Mouse (Mus musculus) neural tube, embryonic 11.5 days (tissue): ENCODE data around the gene Hrct1. TPM values are rescaled to one million over a fixed set of nuclear protein-coding genes. Genes with fewer than 3 reads are reported as not detected.

Experiments used
- ATAC-seq: fragments of 200-750 bp; cut with Nextera tagmentation; 2 replicates; pipeline ENCODE4 v1.8.0; 2017; ENCODE audit warnings: moderate number of reproducible peaks, mild to moderate bottlenecking, moderate TSS enrichment, moderate library complexity; ENCODE audit not compliant: insufficient read depth, low FRiP score, low TSS enrichment
- DNase-seq: peaks from one replicate; pipeline ENCODE4 v3.0.0-alpha.2; 2015; ENCODE audit warnings: low spot score
- H3K27ac ChIP-seq: fragments of 300-500 bp; sonication (generic); 2 replicates; pipeline ENCODE4 v1.5.1; 2014; ENCODE audit warnings: low read depth, mild to moderate bottlenecking, low read length
- H3K27me3 ChIP-seq: fragments of 300-500 bp; sonication (generic); 2 replicates; pipeline ENCODE4 v1.6.1; 2014; ENCODE audit warnings: mild to moderate bottlenecking, low read length, mixed read lengths; ENCODE audit not compliant: control insufficient read depth, insufficient read depth
- H3K36me3 ChIP-seq: fragments of 300-500 bp; sonication (generic); 2 replicates; pipeline ENCODE4 v1.6.1; 2014; ENCODE audit warnings: mild to moderate bottlenecking, low read length, moderate library complexity, mixed read lengths; ENCODE audit not compliant: control insufficient read depth, insufficient read depth
- H3K4me1 ChIP-seq: fragments of 300-500 bp; sonication (generic); 2 replicates; pipeline ENCODE4 v1.6.1; 2014; ENCODE audit warnings: low read length, mixed read lengths; ENCODE audit not compliant: control insufficient read depth, insufficient read depth
- H3K4me2 ChIP-seq: fragments of 300-500 bp; sonication (generic); 2 replicates; pipeline ENCODE4 v1.6.1; 2014; ENCODE audit warnings: low read depth, mild to moderate bottlenecking, moderate library complexity
- H3K4me3 ChIP-seq: fragments of 300-500 bp; sonication (generic); 2 replicates; pipeline ENCODE4 v1.5.1; 2014; ENCODE audit warnings: low read depth, low read length
- H3K9ac ChIP-seq: fragments of 300-500 bp; sonication (generic); 2 replicates; pipeline ENCODE4 v1.6.1; 2014; ENCODE audit warnings: mild to moderate bottlenecking, low read length
- H3K9me3 ChIP-seq: fragments of 300-500 bp; sonication (generic); 2 replicates; pipeline ENCODE4 v1.6.1; 2016; ENCODE audit warnings: low read length; ENCODE audit not compliant: control insufficient read depth
- WGBS: fragments of 180-500 bp; shearing (Covaris S2); extraction: QIAGEN DNeasy Blood & Tissue Kit; methylation state at CpG from one replicate; pipeline ENCODE4 v1.1.7; 2014; 5-methylcytosine and 5-hydroxymethylcytosine counted together
- polyA plus RNA-seq: library from polyadenylated mRNA; unstranded; fragments of >200 nt; fragmentation: Nextera tagmentation; extraction: Ambion mirVana; gene quantifications from 2 replicates; pipeline ENCODE4 v1.2.1, GENCODE M21; 2014

Hrct1 gene
- polyA plus RNA-seq, 1 experiment from 2014 or later, result not detected

GRCm38 (mm10) chr4:43700707-43701106 lies 26.3 kb upstream of the Hrct1 start, which contains the start of gene Olfr70:
Gene Olfr70 (minus strand): TSS chr4:43700807.
- H3K4me2 ChIP-seq, result no peak within 1 kb of the TSS
- H3K27ac ChIP-seq, result no peak within 1 kb of the TSS
- no peak for DNase-seq
- WGBS, result 94% methylated on average over 6 of the region's 6 CpGs
- H3K9me3 ChIP-seq, result no peaks in the 10 kb centered on the region
- no peak within 1 kb of the TSS for H3K9ac ChIP-seq
- H3K27me3 ChIP-seq, result no peaks in the 10 kb centered on the region
- H3K36me3 ChIP-seq, result no peaks in the 10 kb centered on the region
- no peak within 1 kb of the TSS for H3K4me3 ChIP-seq
- H3K4me1 ChIP-seq, result no peaks in the 10 kb centered on the region
- no peak for ATAC-seq

- DNase-seq, result no peak
These were observed 23.5 kb upstream of the Hrct1 start for GRCm38 (mm10) chr4:43703439-43703838.

GRCm38 (mm10) chr4:43703851-43704250 lies 23.1 kb upstream of the Hrct1 start:
- Histone ChIP-seq H3K27ac (no peak overlapping the region), H3K9me3 (no peaks in the 10 kb centered on the region), H3K4me2 (no peak overlapping the region), H3K36me3 (no peaks in the 10 kb centered on the region), H3K9ac (no peak overlapping the region), H3K27me3 (no peaks in the 10 kb centered on the region), H3K4me1 (no peaks in the 10 kb centered on the region), H3K4me3 (no peak overlapping the region)
- 79% methylated on average over 8 of the region's 8 CpGs for WGBS
- no peak for DNase-seq
- ATAC-seq, result no peak

More at GRCm38 (mm10) chr4:43703439-43703838, 23.5 kb upstream of the Hrct1 start:
- 74% methylated on average over 6 of the region's 6 CpGs for WGBS
- no peaks in the 10 kb centered on the region for H3K9me3 ChIP-seq
- no peak for ATAC-seq
- no peak overlapping the region for H3K9ac ChIP-seq
- no peak overlapping the region for H3K4me2 ChIP-seq
- no peak overlapping the region for H3K27ac ChIP-seq
- H3K4me1 ChIP-seq, result no peaks in the 10 kb centered on the region
- H3K36me3 ChIP-seq, result no peaks in the 10 kb centered on the region
- H3K4me3 ChIP-seq, result no peak overlapping the region
- H3K27me3 ChIP-seq, result no peaks in the 10 kb centered on the region

- DNase-seq (no peak), ATAC-seq (no peak)
- no peak overlapping the region for H3K27ac ChIP-seq
- no peaks in the 10 kb centered on the region for H3K4me1 ChIP-seq
- whole genome bisulfite sequencing, result 84% methylated on average over 13 of the region's 13 CpGs
- H3K9me3 ChIP-seq, result no peaks in the 10 kb centered on the region
- no peak overlapping the region for H3K4me2 ChIP-seq
- H3K9ac ChIP-seq, result no peak overlapping the region
- no peaks in the 10 kb centered on the region for H3K36me3 ChIP-seq
- H3K27me3 ChIP-seq, result no peaks in the 10 kb centered on the region
- no peak overlapping the region for H3K4me3 ChIP-seq
These were observed 21.0 kb upstream of the Hrct1 start for GRCm38 (mm10) chr4:43705991-43706390.

- no peak for DNase-seq
- H3K36me3 ChIP-seq, result no peaks in the 10 kb centered on the region
- H3K9me3 ChIP-seq, result no peaks in the 10 kb centered on the region
- no peak for ATAC-seq
- H3K27me3 ChIP-seq, result no peaks in the 10 kb centered on the region
- H3K4me1 ChIP-seq, result no peaks in the 10 kb centered on the region
- no peak within 1 kb of the TSS for H3K4me2 ChIP-seq
- WGBS, result 77% methylated on average over 6 of the region's 6 CpGs
- no peak within 1 kb of the TSS for H3K9ac ChIP-seq
- H3K4me3 ChIP-seq, result no peak within 1 kb of the TSS
- no peak within 1 kb of the TSS for H3K27ac ChIP-seq
These were observed 17.1 kb upstream of the Hrct1 start, which contains the start of gene Olfr71 for GRCm38 (mm10) chr4:43709869-43710268. Gene Olfr71 (minus strand): TSS chr4:43710255.

- Histone ChIP-seq H3K4me3 (no peak overlapping the region), H3K36me3 (no peaks in the 10 kb centered on the region), H3K9me3 (no peaks in the 10 kb centered on the region), H3K9ac (no peak overlapping the region), H3K27me3 (no peaks in the 10 kb centered on the region), H3K4me1 (no peaks in the 10 kb centered on the region), H3K4me2 (no peak overlapping the region), H3K27ac (no peak overlapping the region)
- ATAC-seq (no peak), DNase-seq (peak; percentile 77)
- 7% methylated on average over 2 of the region's 2 CpGs for WGBS
These were observed 15.2 kb upstream of the Hrct1 start for GRCm38 (mm10) chr4:43711821-43712220.

GRCm38 (mm10) chr4:43713652-43714219 lies 13.3 kb upstream of the Hrct1 start:
- Histone ChIP-seq H3K9ac (no peak overlapping the region), H3K4me3 (no peak overlapping the region), H3K4me1 (no peaks in the 10 kb centered on the region), H3K4me2 (no peak overlapping the region), H3K9me3 (no peaks in the 10 kb centered on the region), H3K27ac (no peak overlapping the region), H3K36me3 (no peaks in the 10 kb centered on the region), H3K27me3 (no peaks in the 10 kb centered on the region)
- 44% methylated on average over 7 of the region's 7 CpGs for WGBS
- no peak for DNase-seq
- no peak for ATAC-seq

GRCm38 (mm10) chr4:43720491-43721228 lies 6.3 kb upstream of the Hrct1 start:
- Histone ChIP-seq H3K27ac (no peak overlapping the region), H3K4me1 (no peaks in the 10 kb centered on the region), H3K9ac (no peak overlapping the region), H3K36me3 (no peaks in the 10 kb centered on the region), H3K9me3 (no peaks in the 10 kb centered on the region), H3K4me3 (no peak overlapping the region), H3K4me2 (no peak overlapping the region), H3K27me3 (no peaks in the 10 kb centered on the region)
- no peak for ATAC-seq
- 67% methylated on average over 15 of the region's 16 CpGs for WGBS
- no peak for DNase-seq

- H3K4me3 ChIP-seq, result no peak overlapping the region
- 89% methylated on average over 4 of the region's 4 CpGs for WGBS
- ATAC-seq, result no peak
These were observed 4.8 kb upstream of the Hrct1 start for GRCm38 (mm10) chr4:43722191-43722590.

More at GRCm38 (mm10) chr4:43722191-43722590, 4.8 kb upstream of the Hrct1 start:
- no peaks in the 10 kb centered on the region for H3K9me3 ChIP-seq
- H3K4me2 ChIP-seq, result no peak overlapping the region
- no peaks in the 10 kb centered on the region for H3K36me3 ChIP-seq
- H3K27ac ChIP-seq, result no peak overlapping the region
- no peak for DNase-seq
- no peaks in the 10 kb centered on the region for H3K27me3 ChIP-seq
- H3K9ac ChIP-seq, result no peak overlapping the region
- no peaks in the 10 kb centered on the region for H3K4me1 ChIP-seq
